Mouse (Mus musculus): ENCODE measurements at regions not wholly inside any gene's neighbourhood (a gene's known extent, or its start where the extent isn't known, plus 50 kb on each side); places are given as distances from the start of the nearest gene placed in this dataset.

- no peak overlapping the region for H3K4me3 ChIP-seq (replicated peaks; ENCODE audit: low read depth, low read length)
- no peak overlapping the region for H3K9ac ChIP-seq (replicated peaks; ENCODE audit: low read length)
- ATAC-seq (ENCODE audit: low FRiP score, low TSS enrichment) = no peak
- H3K4me1 ChIP-seq (ENCODE audit: control insufficient read depth, insufficient read depth, low read length) = no peaks in the 10 kb centered on the region
- no peaks in the 10 kb centered on the region for H3K36me3 ChIP-seq (ENCODE audit: control insufficient read depth, insufficient read depth, low read length)
- H3K9me3 ChIP-seq (ENCODE audit: control insufficient read depth, low read length) = no peaks in the 10 kb centered on the region
- no peak for DNase-seq
- H3K27ac ChIP-seq (replicated peaks; ENCODE audit: low read depth, low read length) = no peak overlapping the region
- WGBS = 52% methylated on average over 6 of the region's 6 CpGs
- no peak overlapping the region for H3K4me2 ChIP-seq (ENCODE audit: low read length)
- H3K27me3 ChIP-seq (ENCODE audit: control insufficient read depth, insufficient read depth, low read length) = no peaks in the 10 kb centered on the region
These were observed 55.1 kb upstream of the Pcbd1 start for GRCm38 (mm10) chr10:61034056-61034455.

- Histone ChIP-seq H3K4me1 (ENCODE audit: control insufficient read depth, insufficient read depth, low read length) (0 out of 2 replicates have a peak, but pooled peaks cover 2% of the 10 kb centered on the region), H3K27ac (replicated peaks; ENCODE audit: low read depth, low read length) (no peak overlapping the region), H3K36me3 (ENCODE audit: control insufficient read depth, insufficient read depth, low read length) (no peaks in the 10 kb centered on the region), H3K9ac (replicated peaks; ENCODE audit: low read length) (no peak overlapping the region), H3K4me3 (replicated peaks; ENCODE audit: low read depth, low read length) (no peak overlapping the region), H3K9me3 (ENCODE audit: control insufficient read depth, low read length) (no peaks in the 10 kb centered on the region), H3K4me2 (ENCODE audit: low read length) (no peak overlapping the region), H3K27me3 (ENCODE audit: control insufficient read depth, insufficient read depth, low read length) (no peaks in the 10 kb centered on the region)
- 64% methylated on average over 5 of the region's 5 CpGs for WGBS
- no peak for ATAC-seq (ENCODE audit: low FRiP score, low TSS enrichment)
- no peak for DNase-seq
These were observed 60.5 kb upstream of the Pcbd1 start for GRCm38 (mm10) chr10:61028598-61028997.

- Histone ChIP-seq H3K4me1 (ENCODE audit: control insufficient read depth, insufficient read depth, low read length) (peaks cover 5% of the 10 kb centered on the region; the same call in 1 of the 2 replicates), H3K9ac (replicated peaks; ENCODE audit: low read length) (no peak overlapping the region), H3K4me2 (ENCODE audit: low read length) (no peak overlapping the region), H3K27ac (replicated peaks; ENCODE audit: low read depth, low read length) (no peak overlapping the region), H3K9me3 (ENCODE audit: control insufficient read depth, low read length) (no peaks in the 10 kb centered on the region), H3K27me3 (ENCODE audit: control insufficient read depth, insufficient read depth, low read length) (no peaks in the 10 kb centered on the region), H3K4me3 (replicated peaks; ENCODE audit: low read depth, low read length) (no peak overlapping the region), H3K36me3 (ENCODE audit: control insufficient read depth, insufficient read depth, low read length) (no peaks in the 10 kb centered on the region)
- ATAC-seq (ENCODE audit: low FRiP score, low TSS enrichment) (no peak), DNase-seq (no peak)
- WGBS = 77% methylated on average over 6 of the region's 6 CpGs
These were observed 61.9 kb upstream of the Pcbd1 start for GRCm38 (mm10) chr10:61027215-61027614.

- Histone ChIP-seq H3K9ac (replicated peaks; ENCODE audit: low read length) (no peak overlapping the region), H3K27me3 (ENCODE audit: control insufficient read depth, insufficient read depth, low read length) (no peaks in the 10 kb centered on the region), H3K9me3 (ENCODE audit: control insufficient read depth, low read length) (no peaks in the 10 kb centered on the region), H3K27ac (replicated peaks; ENCODE audit: low read depth, low read length) (no peak overlapping the region), H3K4me3 (replicated peaks; ENCODE audit: low read depth, low read length) (no peak overlapping the region), H3K4me2 (ENCODE audit: low read length) (no peak overlapping the region), H3K4me1 (ENCODE audit: control insufficient read depth, insufficient read depth, low read length) (peaks cover 5% of the 10 kb centered on the region; the same call in 1 of the 2 replicates), H3K36me3 (ENCODE audit: control insufficient read depth, insufficient read depth, low read length) (no peaks in the 10 kb centered on the region)
- WGBS = 81% methylated on average over 4 of the region's 4 CpGs
- ATAC-seq (ENCODE audit: low FRiP score, low TSS enrichment) (no peak), DNase-seq (no peak)
These were observed 64.1 kb upstream of the Pcbd1 start for GRCm38 (mm10) chr10:61025061-61025460.

- no peak overlapping the region for H3K9ac ChIP-seq (replicated peaks; ENCODE audit: low read length)
- no peak for ATAC-seq (ENCODE audit: low FRiP score, low TSS enrichment)
- 38% methylated on average over 3 of the region's 3 CpGs for WGBS
- H3K27me3 ChIP-seq (ENCODE audit: control insufficient read depth, insufficient read depth, low read length) = no peaks in the 10 kb centered on the region
- peaks cover 5% of the 10 kb centered on the region; the same call in 1 of the 2 replicates for H3K4me1 ChIP-seq (ENCODE audit: control insufficient read depth, insufficient read depth, low read length)
- no peaks in the 10 kb centered on the region for H3K9me3 ChIP-seq (ENCODE audit: control insufficient read depth, low read length)
- no peak for DNase-seq
- H3K36me3 ChIP-seq (ENCODE audit: control insufficient read depth, insufficient read depth, low read length) = no peaks in the 10 kb centered on the region
- H3K4me3 ChIP-seq (replicated peaks; ENCODE audit: low read depth, low read length) = no peak overlapping the region
- H3K27ac ChIP-seq (replicated peaks; ENCODE audit: low read depth, low read length) = no peak overlapping the region
- no peak overlapping the region for H3K4me2 ChIP-seq (ENCODE audit: low read length)
These were observed 65.0 kb upstream of the Pcbd1 start for GRCm38 (mm10) chr10:61024166-61024565.

- Histone ChIP-seq H3K36me3 (ENCODE audit: control insufficient read depth, insufficient read depth, low read length) (no peaks in the 10 kb centered on the region), H3K4me3 (replicated peaks; ENCODE audit: low read depth, low read length) (no peak overlapping the region), H3K4me2 (ENCODE audit: low read length) (no peak overlapping the region), H3K9me3 (ENCODE audit: control insufficient read depth, low read length) (no peaks in the 10 kb centered on the region), H3K4me1 (ENCODE audit: control insufficient read depth, insufficient read depth, low read length) (peaks cover 5% of the 10 kb centered on the region; the same call in 1 of the 2 replicates), H3K9ac (replicated peaks; ENCODE audit: low read length) (no peak overlapping the region), H3K27me3 (ENCODE audit: control insufficient read depth, insufficient read depth, low read length) (no peaks in the 10 kb centered on the region), H3K27ac (replicated peaks; ENCODE audit: low read depth, low read length) (no peak overlapping the region)
- no peak for DNase-seq
- 34% methylated on average over 7 of the region's 7 CpGs for WGBS
- ATAC-seq (ENCODE audit: low FRiP score, low TSS enrichment) = no peak
These were observed 65.7 kb upstream of the Pcbd1 start for GRCm38 (mm10) chr10:61023431-61023830.

GRCm38 (mm10) chr10:61019566-61019965 lies 69.6 kb upstream of the Pcbd1 start:
- Histone ChIP-seq H3K9ac (replicated peaks; ENCODE audit: low read length) (no peak overlapping the region), H3K36me3 (ENCODE audit: control insufficient read depth, insufficient read depth, low read length) (no peaks in the 10 kb centered on the region), H3K4me2 (ENCODE audit: low read length) (no peak overlapping the region), H3K4me1 (ENCODE audit: control insufficient read depth, insufficient read depth, low read length) (peaks cover 3% of the 10 kb centered on the region; the same call in 1 of the 2 replicates), H3K27ac (replicated peaks; ENCODE audit: low read depth, low read length) (no peak overlapping the region), H3K9me3 (ENCODE audit: control insufficient read depth, low read length) (no peaks in the 10 kb centered on the region), H3K27me3 (ENCODE audit: control insufficient read depth, insufficient read depth, low read length) (no peaks in the 10 kb centered on the region), H3K4me3 (replicated peaks; ENCODE audit: low read depth, low read length) (no peak overlapping the region)
- 24% methylated on average over 2 of the region's 2 CpGs for WGBS
- ATAC-seq (ENCODE audit: low FRiP score, low TSS enrichment) = no peak
- peak; percentile 22 for DNase-seq

GRCm38 (mm10) chr10:61012199-61012695 lies 76.9 kb upstream of the Pcbd1 start:
- WGBS = 39% methylated on average over 1 of the region's 1 CpGs
- DNase-seq (peak; percentile 80), ATAC-seq (ENCODE audit: low FRiP score, low TSS enrichment) (no peak)
- Histone ChIP-seq H3K27me3 (ENCODE audit: control insufficient read depth, insufficient read depth, low read length) (no peaks in the 10 kb centered on the region), H3K4me1 (ENCODE audit: control insufficient read depth, insufficient read depth, low read length) (peaks cover 8% of the 10 kb centered on the region; the same call in 1 of the 2 replicates), H3K4me2 (ENCODE audit: low read length) (no peak overlapping the region), H3K27ac (replicated peaks; ENCODE audit: low read depth, low read length) (peak overlapping the region; percentile 2; the same call in 1 of the 2 replicates), H3K4me3 (replicated peaks; ENCODE audit: low read depth, low read length) (no peak overlapping the region), H3K9ac (replicated peaks; ENCODE audit: low read length) (no peak overlapping the region), H3K36me3 (ENCODE audit: control insufficient read depth, insufficient read depth, low read length) (no peaks in the 10 kb centered on the region), H3K9me3 (ENCODE audit: control insufficient read depth, low read length) (no peaks in the 10 kb centered on the region)

- no peak overlapping the region for H3K4me2 ChIP-seq (ENCODE audit: low read length)
- ATAC-seq (ENCODE audit: low FRiP score, low TSS enrichment) = no peak
- H3K4me3 ChIP-seq (replicated peaks; ENCODE audit: low read depth, low read length) = no peak overlapping the region
- H3K36me3 ChIP-seq (ENCODE audit: control insufficient read depth, insufficient read depth, low read length) = no peaks in the 10 kb centered on the region
- H3K27ac ChIP-seq (replicated peaks; ENCODE audit: low read depth, low read length) = no peak overlapping the region
- H3K9ac ChIP-seq (replicated peaks; ENCODE audit: low read length) = no peak overlapping the region
- WGBS = 76% methylated on average over 4 of the region's 4 CpGs
- no peaks in the 10 kb centered on the region for H3K27me3 ChIP-seq (ENCODE audit: control insufficient read depth, insufficient read depth, low read length)
- peaks cover 8% of the 10 kb centered on the region; the same call in 1 of the 2 replicates for H3K4me1 ChIP-seq (ENCODE audit: control insufficient read depth, insufficient read depth, low read length)
- no peaks in the 10 kb centered on the region for H3K9me3 ChIP-seq (ENCODE audit: control insufficient read depth, low read length)
- DNase-seq = peak; percentile 31
These were observed 78.4 kb upstream of the Pcbd1 start for GRCm38 (mm10) chr10:61010697-61011096.
